Mouse (Mus musculus): Measurements from ENCODE around the gene Wfdc10.
"Not testable (repeated sequence)": the region's sequence is repeated elsewhere in the genome, so short reads cannot be mapped to it uniquely, and the experiment has no call there.

Gene Wfdc10

GRCm38 (mm10) chr2:164655858-164656257 lies at the start of gene Wfdc10:
Gene Wfdc10, plus strand, starts transcription at chr2:164656046.
- peak; percentile 52 for DNase-seq

- DNase-seq, result no peak
Measured at GRCm38 (mm10) chr2:164608781-164609180, 47.1 kb upstream of the Wfdc10 start.

GRCm38 (mm10) chr2:164613471-164613870 lies 42.4 kb upstream of the Wfdc10 start, which contains the start of the genes Wfdc6b and Wfdc8:
Gene Wfdc6b, plus strand, starts transcription at chr2:164613522.
Gene Wfdc8, minus strand, starts transcription at chr2:164613626.
- not testable (repeated sequence) for DNase-seq

- no peak for DNase-seq
Measured at GRCm38 (mm10) chr2:164615386-164615785, 40.5 kb upstream of the Wfdc10 start.

- DNase-seq, result no peak
Measured at GRCm38 (mm10) chr2:164619050-164619449, 36.8 kb upstream of the Wfdc10 start.

- no peak for DNase-seq
Measured at GRCm38 (mm10) chr2:164621775-164622174, 34.1 kb upstream of the Wfdc10 start.

- peak; percentile 7 for DNase-seq
Measured at GRCm38 (mm10) chr2:164635266-164635665, 20.6 kb upstream of the Wfdc10 start.

GRCm38 (mm10) chr2:164638696-164639095 lies 17.1 kb upstream of the Wfdc10 start, which contains the start of gene Wfdc16:
Gene Wfdc16, minus strand, starts transcription at chr2:164638796.
- DNase-seq, result no peak

- no peak for DNase-seq
Measured at GRCm38 (mm10) chr2:164641129-164641528, 14.7 kb upstream of the Wfdc10 start.

- DNase-seq, result no peak
Measured at GRCm38 (mm10) chr2:164641881-164642673, 13.8 kb upstream of the Wfdc10 start.

- DNase-seq, result no peak
Measured at GRCm38 (mm10) chr2:164656483-164656882, 637 bp downstream of the Wfdc10 start, which contains the start of gene Wfdc9. Gene Wfdc9, minus strand, starts transcription at chr2:164656583.

- DNase-seq, result no peak
Measured at GRCm38 (mm10) chr2:164664851-164665250, 9.0 kb downstream of the Wfdc10 start.

GRCm38 (mm10) chr2:164670261-164670660 lies 14.4 kb downstream of the Wfdc10 start:
- DNase-seq, result no peak

GRCm38 (mm10) chr2:164670938-164671337 lies 15.1 kb downstream of the Wfdc10 start:
- DNase-seq, result no peak

- no peak for DNase-seq
Measured at GRCm38 (mm10) chr2:164673987-164674386, 18.1 kb downstream of the Wfdc10 start, which contains the start of gene Wfdc11. Gene Wfdc11, minus strand, starts transcription at chr2:164674087.

- no peak for DNase-seq
Measured at GRCm38 (mm10) chr2:164676103-164676502, 20.3 kb downstream of the Wfdc10 start.

- no peak for DNase-seq
Measured at GRCm38 (mm10) chr2:164676916-164677685, 21.3 kb downstream of the Wfdc10 start.

- DNase-seq, result peak; percentile 82
Measured at GRCm38 (mm10) chr2:164678848-164679625, 23.2 kb downstream of the Wfdc10 start.

GRCm38 (mm10) chr2:164679906-164680305 lies 24.1 kb downstream of the Wfdc10 start:
- DNase-seq, result peak; percentile 53

GRCm38 (mm10) chr2:164684807-164685206 lies 29.0 kb downstream of the Wfdc10 start, which contains the start of gene Wfdc13:
Gene Wfdc13, plus strand, starts transcription at chr2:164685107.
- no peak for DNase-seq

GRCm38 (mm10) chr2:164698201-164698600 lies 42.4 kb downstream of the Wfdc10 start, which contains the start of gene Spint4:
Gene Spint4, plus strand, starts transcription at chr2:164698501.
- DNase-seq, result no peak

- no peak for DNase-seq
Measured at GRCm38 (mm10) chr2:164700959-164701358, 45.1 kb downstream of the Wfdc10 start.

GRCm38 (mm10) chr2:164701761-164702160 lies 45.9 kb downstream of the Wfdc10 start:
- no peak for DNase-seq

All from thymus, postnatal 25 days (tissue).